Mouse (Mus musculus): ENCODE data around the gene Mlip. TPM values are rescaled to one million over a fixed set of nuclear protein-coding genes. Genes with fewer than 3 reads are reported as not detected.

Gene Mlip
- polyA plus RNA-seq, 1 experiment, result not detected

DNA sequence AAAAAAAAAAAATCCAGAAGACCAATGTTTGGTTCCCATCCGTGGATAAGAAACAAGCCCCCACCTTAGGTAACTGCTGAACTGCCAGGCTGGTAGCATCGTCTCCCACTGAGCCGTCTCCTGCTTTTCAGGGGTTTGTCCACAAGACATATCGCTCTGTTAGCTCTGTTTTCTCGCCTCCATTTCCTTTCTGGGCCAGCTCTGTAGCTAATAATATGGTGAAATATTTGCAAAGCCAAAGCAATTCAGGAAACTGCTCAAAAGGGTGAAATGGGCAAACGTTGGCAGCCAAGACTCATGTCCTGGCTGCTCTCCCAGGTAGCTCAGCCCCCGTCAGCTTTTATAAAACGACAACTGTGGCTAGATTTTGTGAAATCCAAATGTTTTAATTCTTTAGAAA lies 50.4 kb downstream of the Mlip start:
- H3K4me1 ChIP-seq (ENCODE audit: control insufficient read depth, insufficient read depth, low read length), result no peaks in the 10 kb centered on the region
- H3K27ac ChIP-seq (ENCODE audit: insufficient read depth, low read depth, low read length), result no peak overlapping the region
- TF ChIP-seq POLR2A (IDR thresholded peaks at IDR 0.05; ENCODE audit: borderline replicate concordance, low read depth, low read length) (no peak), CTCF (IDR thresholded peaks at IDR 0.05; ENCODE audit: low read depth, low read length) (no peak)
- no peak overlapping the region for H3K4me3 ChIP-seq (ENCODE audit: insufficient read depth, low read length)

- TF ChIP-seq CTCF (IDR thresholded peaks at IDR 0.05; ENCODE audit: low read depth, low read length) (no peak), POLR2A (IDR thresholded peaks at IDR 0.05; ENCODE audit: borderline replicate concordance, low read depth, low read length) (no peak)
- Histone ChIP-seq H3K4me3 (ENCODE audit: insufficient read depth, low read length) (no peak overlapping the region), H3K4me1 (ENCODE audit: control insufficient read depth, insufficient read depth, low read length) (no peaks in the 10 kb centered on the region), H3K27ac (ENCODE audit: insufficient read depth, low read depth, low read length) (no peak overlapping the region)
Observed at GRCm38 (mm10) chr9:77287958-77288357, 64.8 kb downstream of the Mlip start.

- Histone ChIP-seq H3K4me1 (ENCODE audit: control insufficient read depth, insufficient read depth, low read length) (no peaks in the 10 kb centered on the region), H3K4me3 (ENCODE audit: insufficient read depth, low read length) (no peak overlapping the region), H3K27ac (ENCODE audit: insufficient read depth, low read depth, low read length) (no peak overlapping the region)
- TF ChIP-seq CTCF (IDR thresholded peaks at IDR 0.05; ENCODE audit: low read depth, low read length) (no peak), POLR2A (IDR thresholded peaks at IDR 0.05; ENCODE audit: borderline replicate concordance, low read depth, low read length) (no peak)
Observed at GRCm38 (mm10) chr9:77279371-77279770, 73.4 kb downstream of the Mlip start.

- TF ChIP-seq CTCF (IDR thresholded peaks at IDR 0.05; ENCODE audit: low read depth, low read length), result no peak
- no peak for TF ChIP-seq POLR2A (IDR thresholded peaks at IDR 0.05; ENCODE audit: borderline replicate concordance, low read depth, low read length)
- H3K4me1 ChIP-seq (ENCODE audit: control insufficient read depth, insufficient read depth, low read length), result no peaks in the 10 kb centered on the region
- no peak overlapping the region for H3K27ac ChIP-seq (ENCODE audit: insufficient read depth, low read depth, low read length)
- H3K4me3 ChIP-seq (ENCODE audit: insufficient read depth, low read length), result no peak overlapping the region
Observed at GRCm38 (mm10) chr9:77278055-77278454, 74.7 kb downstream of the Mlip start.

DNA sequence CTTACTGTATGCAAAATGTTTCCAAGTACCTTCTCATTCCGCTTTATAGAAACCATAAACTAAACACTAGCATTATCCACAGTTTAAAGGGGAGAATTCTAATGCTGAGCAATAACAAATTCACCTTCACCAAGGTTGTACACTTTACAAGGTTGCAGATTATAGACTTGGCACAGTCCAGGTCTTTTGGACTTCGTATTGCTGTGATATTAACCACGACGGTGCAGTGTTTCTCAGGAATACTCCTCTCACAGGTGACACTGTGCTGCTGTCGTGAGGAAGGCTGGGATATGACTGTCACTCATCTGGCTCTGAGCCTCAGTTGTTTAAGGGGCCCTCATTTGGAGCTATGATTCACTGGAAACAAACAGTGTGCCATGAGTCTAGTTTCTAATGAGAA lies 75.5 kb downstream of the Mlip start:
- TF ChIP-seq POLR2A (IDR thresholded peaks at IDR 0.05; ENCODE audit: borderline replicate concordance, low read depth, low read length), result no peak
- TF ChIP-seq CTCF (IDR thresholded peaks at IDR 0.05; ENCODE audit: low read depth, low read length), result no peak
- Histone ChIP-seq H3K27ac (ENCODE audit: insufficient read depth, low read depth, low read length) (no peak overlapping the region), H3K4me3 (ENCODE audit: insufficient read depth, low read length) (no peak overlapping the region), H3K4me1 (ENCODE audit: control insufficient read depth, insufficient read depth, low read length) (no peaks in the 10 kb centered on the region)

GRCm38 (mm10) chr9:77276451-77277154 lies 76.2 kb downstream of the Mlip start:
- Histone ChIP-seq H3K4me3 (ENCODE audit: insufficient read depth, low read length) (no peak overlapping the region), H3K4me1 (ENCODE audit: control insufficient read depth, insufficient read depth, low read length) (no peaks in the 10 kb centered on the region), H3K27ac (ENCODE audit: insufficient read depth, low read depth, low read length) (no peak overlapping the region)
- TF ChIP-seq POLR2A (IDR thresholded peaks at IDR 0.05; ENCODE audit: borderline replicate concordance, low read depth, low read length) (no peak), CTCF (IDR thresholded peaks at IDR 0.05; ENCODE audit: low read depth, low read length) (no peak)

DNA sequence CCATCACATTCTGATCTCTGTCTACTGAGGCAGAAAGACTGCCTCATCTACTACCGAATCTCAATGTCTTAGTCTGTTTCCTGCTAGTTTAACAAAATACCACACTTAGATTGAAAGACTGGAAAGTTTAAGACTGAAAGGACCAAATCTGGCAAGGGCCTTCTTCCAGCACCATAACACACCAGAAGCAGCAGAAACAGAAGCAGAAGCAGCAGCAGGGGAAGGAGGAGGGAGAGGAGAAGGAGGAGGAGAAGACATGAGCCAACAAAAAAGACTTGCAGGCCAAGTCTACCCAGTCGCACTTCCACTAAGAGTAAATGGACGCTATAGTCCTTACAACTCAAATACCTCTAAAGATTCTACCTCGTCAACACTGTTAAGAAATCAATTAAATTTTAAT lies 80.0 kb downstream of the Mlip start:
- H3K27ac ChIP-seq (ENCODE audit: insufficient read depth, low read depth, low read length), result no peak overlapping the region
- no peak for TF ChIP-seq POLR2A (IDR thresholded peaks at IDR 0.05; ENCODE audit: borderline replicate concordance, low read depth, low read length)
- TF ChIP-seq CTCF (IDR thresholded peaks at IDR 0.05; ENCODE audit: low read depth, low read length), result no peak
- H3K4me3 ChIP-seq (ENCODE audit: insufficient read depth, low read length), result no peak overlapping the region
- no peaks in the 10 kb centered on the region for H3K4me1 ChIP-seq (ENCODE audit: control insufficient read depth, insufficient read depth, low read length)

DNA sequence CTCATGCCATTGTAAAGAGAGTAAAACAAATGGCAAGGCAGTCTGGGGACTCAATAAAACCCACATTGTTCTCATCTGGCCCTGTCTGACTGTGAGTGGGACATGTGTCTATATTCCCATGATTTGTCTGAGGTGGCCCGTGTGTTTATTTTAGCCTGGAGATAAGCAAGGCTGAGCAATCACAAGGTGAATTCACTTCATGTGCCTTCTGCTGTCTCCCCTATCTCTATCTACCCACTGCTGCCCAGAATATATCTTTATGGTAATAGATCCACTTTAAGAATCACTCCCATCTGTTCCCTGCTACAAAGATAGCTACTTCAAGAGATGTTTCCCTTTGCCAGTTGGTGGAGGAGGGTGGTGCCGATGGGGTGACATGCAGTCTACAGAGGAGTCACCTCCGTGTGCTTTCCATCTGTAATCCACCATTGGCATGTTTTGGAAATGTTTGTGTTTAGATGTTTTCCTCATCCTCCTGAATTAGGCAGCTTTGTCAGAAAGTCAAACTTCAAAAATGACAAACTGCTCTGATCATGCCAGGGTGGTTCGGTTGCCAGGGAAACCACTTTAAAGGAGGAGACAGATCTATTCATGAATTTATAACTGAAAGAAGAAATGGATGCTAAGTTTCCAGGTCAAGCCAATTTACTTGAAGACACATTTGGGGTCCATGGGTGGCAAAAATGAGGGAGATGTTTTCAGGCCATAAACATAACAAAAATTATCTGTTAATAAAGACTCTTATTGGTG lies 87.3 kb downstream of the Mlip start:
- TF ChIP-seq CTCF (IDR thresholded peaks at IDR 0.05; ENCODE audit: low read depth, low read length), result no peak
- no peak for TF ChIP-seq POLR2A (IDR thresholded peaks at IDR 0.05; ENCODE audit: borderline replicate concordance, low read depth, low read length)
- Histone ChIP-seq H3K4me3 (ENCODE audit: insufficient read depth, low read length) (no peak overlapping the region), H3K27ac (ENCODE audit: insufficient read depth, low read depth, low read length) (no peak overlapping the region), H3K4me1 (ENCODE audit: control insufficient read depth, insufficient read depth, low read length) (no peaks in the 10 kb centered on the region)

DNA sequence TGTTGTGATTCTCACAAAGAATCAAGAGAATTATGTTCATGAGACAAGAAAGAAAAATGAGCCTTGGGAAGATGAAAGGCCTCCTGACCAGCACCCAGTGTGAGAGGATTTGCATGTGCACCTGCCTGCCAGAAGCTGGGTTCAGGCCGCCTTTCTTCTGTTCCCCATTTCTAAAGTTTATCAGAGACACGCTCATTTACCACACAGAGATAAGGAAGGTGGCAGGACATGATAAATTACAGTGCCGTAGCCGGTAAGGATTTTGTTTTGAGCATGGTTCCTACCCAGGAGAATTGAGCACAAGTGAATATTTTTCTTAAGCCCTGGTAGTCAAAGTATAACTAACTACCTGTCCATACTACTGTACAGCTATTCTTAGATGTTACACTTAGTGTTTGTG lies 93.7 kb downstream of the Mlip start:
- no peak overlapping the region for H3K4me3 ChIP-seq (ENCODE audit: insufficient read depth, low read length)
- H3K4me1 ChIP-seq (ENCODE audit: control insufficient read depth, insufficient read depth, low read length), result no peaks in the 10 kb centered on the region
- no peak for TF ChIP-seq CTCF (IDR thresholded peaks at IDR 0.05; ENCODE audit: low read depth, low read length)
- TF ChIP-seq POLR2A (IDR thresholded peaks at IDR 0.05; ENCODE audit: borderline replicate concordance, low read depth, low read length), result no peak
- H3K27ac ChIP-seq (ENCODE audit: insufficient read depth, low read depth, low read length), result no peak overlapping the region

DNA sequence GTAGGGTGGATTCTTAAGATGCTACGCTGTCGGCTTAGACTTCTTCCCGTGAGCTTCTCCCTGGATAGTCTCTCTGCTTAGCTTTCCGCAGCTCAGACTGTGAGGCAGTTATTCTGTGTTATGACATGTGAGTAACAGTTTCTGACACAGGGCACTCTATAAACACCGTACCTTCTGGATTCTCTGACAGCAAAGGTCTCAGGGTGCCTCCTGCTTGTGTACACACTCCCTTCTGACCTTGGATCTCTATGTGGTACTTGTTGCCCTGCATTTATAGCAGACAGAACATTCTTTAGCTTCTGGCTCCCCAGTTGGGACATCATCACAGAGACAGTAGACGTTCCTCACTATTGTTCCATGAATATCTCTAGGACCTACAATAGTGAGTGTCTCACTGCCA lies 94.5 kb downstream of the Mlip start:
- Histone ChIP-seq H3K27ac (ENCODE audit: insufficient read depth, low read depth, low read length) (no peak overlapping the region), H3K4me1 (ENCODE audit: control insufficient read depth, insufficient read depth, low read length) (no peaks in the 10 kb centered on the region), H3K4me3 (ENCODE audit: insufficient read depth, low read length) (no peak overlapping the region)
- TF ChIP-seq CTCF (IDR thresholded peaks at IDR 0.05; ENCODE audit: low read depth, low read length) (no peak), POLR2A (IDR thresholded peaks at IDR 0.05; ENCODE audit: borderline replicate concordance, low read depth, low read length) (no peak)
